Mouse (Mus musculus) large intestine, adult 2 months (tissue): Measurements from ENCODE around the gene Vmn1r183. TPM values are rescaled to one million over a fixed set of nuclear protein-coding genes. Genes with fewer than 3 reads are reported as not detected.
"Not testable (repeated sequence)": the region's sequence is repeated elsewhere in the genome, so short reads cannot be mapped to it uniquely, and the experiment has no call there.

Experiments
- DNase-seq: peaks from one replicate; pipeline ENCODE4 v3.0.0-alpha.2; 2012; ENCODE audit warnings: low read depth, low spot score
- WGBS: fragments of 180-500 bp; shearing (Covaris S2); methylation state at CpG from one replicate; pipeline ENCODE4 v1.1.7; 2018; 5-methylcytosine and 5-hydroxymethylcytosine counted together
- polyA plus RNA-seq: library from polyadenylated mRNA; depleted of rRNA; stranded (reverse); fragments of >200 nt; gene quantifications from 2 replicates; pipeline ENCODE4 v1.2.3, GENCODE M21; 2012; rRNA removed

The Vmn1r183 gene
- not detected in 2 replicates for polyA plus RNA-seq

DNA sequence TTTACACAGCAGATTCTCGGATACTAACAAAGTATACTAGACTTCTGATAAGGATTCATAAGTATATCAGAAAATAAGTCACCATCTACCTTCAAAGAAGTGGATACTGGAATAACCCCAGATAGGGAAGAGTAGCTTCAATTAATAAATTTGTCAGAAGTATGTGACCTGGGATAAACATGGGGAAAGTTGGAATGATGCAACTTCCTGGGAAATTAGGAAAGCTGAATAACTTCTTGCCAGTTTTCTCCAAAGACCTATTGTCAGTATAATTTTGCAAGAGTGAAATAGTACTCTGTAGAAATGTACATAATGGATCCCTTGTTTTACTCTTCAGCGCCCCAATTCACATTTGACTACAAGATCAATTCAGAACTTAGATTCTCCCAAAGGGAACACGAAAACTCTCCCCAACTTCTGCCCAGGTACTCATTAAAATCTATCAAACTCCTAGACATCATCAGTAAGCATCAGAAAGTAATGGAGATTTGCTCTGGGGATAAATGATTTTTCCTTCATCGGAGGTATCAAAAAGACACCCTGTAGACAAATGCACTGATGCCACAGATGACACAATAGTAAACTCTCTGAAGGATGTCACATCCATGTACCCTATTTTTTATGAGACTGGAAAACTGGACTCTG lies at the start of gene Vmn1r183:
Gene Vmn1r183 (plus strand): TSS at position 595 of the 645 bp plus-strand sequence.
- DNase-seq, result no peak
- WGBS, result 79% methylated on average over 4 of the region's 4 CpGs

DNA sequence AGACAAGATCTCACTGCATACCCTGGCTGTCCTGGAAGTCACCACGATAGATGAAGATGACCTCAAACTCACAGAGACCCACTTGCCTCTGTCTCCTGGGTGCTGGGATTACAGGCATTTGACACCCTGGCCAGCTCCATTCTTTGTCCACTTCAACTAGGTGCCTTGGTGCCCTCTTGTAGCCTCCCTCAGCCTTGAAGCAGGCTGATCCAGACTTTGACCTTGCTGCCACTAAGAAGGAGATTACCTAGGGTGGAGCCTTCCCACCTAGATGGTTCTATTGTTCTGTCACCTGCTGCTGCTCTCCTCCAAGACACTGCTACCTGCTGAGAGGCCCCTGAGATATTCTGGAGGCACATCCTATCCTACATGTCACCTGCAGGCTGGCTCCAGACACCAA lies 21.4 kb downstream of the Vmn1r183 start:
- DNase-seq, result not testable (repeated sequence)
- 13% methylated on average over 1 of the region's 1 CpGs for WGBS

DNA sequence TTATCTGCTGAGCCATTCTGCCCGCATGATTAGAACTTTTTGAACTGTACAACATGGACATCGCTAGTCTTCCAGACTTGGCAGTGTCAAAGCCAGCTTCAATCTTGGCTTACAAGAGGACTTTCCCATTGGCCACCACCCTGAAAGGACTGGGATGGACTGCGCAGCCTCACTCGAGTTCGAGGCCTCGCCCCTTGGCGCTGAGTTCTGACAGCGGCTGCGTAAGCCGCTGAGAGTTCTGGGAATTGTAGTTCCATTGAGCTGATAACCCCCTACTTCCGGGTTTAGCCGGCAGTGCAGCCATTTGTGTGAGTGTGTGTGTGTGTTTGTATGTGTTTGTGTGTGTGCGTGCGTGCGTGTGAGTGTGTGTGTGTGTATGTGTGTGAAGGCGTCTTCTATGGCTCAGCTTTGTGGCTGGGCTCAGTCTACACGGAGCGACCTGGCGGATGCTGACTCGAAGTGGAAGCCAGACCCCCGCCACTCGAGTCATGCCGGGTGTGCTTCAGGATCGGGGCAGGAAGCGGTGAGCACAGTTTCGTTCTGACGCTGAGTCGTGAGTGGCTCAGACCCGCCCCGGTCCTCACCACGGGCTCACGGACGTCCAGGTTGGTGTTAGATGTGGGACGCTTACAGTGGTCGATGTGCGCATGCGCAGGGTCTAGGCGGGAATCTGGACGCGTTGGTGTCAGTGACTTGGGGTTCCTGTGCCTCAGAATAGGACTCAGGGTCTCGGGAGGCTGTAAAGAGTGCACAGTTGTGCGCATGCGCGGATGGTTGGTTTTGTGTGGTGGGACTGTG lies 28.8 kb downstream of the Vmn1r183 start, which contains the start of gene Zfp180:
Gene Zfp180 (plus strand): TSS at position 291 of the 798 bp plus-strand sequence.
- peak; percentile 89 for DNase-seq
- WGBS, result 17% methylated on average over 44 of the region's 44 CpGs

DNA sequence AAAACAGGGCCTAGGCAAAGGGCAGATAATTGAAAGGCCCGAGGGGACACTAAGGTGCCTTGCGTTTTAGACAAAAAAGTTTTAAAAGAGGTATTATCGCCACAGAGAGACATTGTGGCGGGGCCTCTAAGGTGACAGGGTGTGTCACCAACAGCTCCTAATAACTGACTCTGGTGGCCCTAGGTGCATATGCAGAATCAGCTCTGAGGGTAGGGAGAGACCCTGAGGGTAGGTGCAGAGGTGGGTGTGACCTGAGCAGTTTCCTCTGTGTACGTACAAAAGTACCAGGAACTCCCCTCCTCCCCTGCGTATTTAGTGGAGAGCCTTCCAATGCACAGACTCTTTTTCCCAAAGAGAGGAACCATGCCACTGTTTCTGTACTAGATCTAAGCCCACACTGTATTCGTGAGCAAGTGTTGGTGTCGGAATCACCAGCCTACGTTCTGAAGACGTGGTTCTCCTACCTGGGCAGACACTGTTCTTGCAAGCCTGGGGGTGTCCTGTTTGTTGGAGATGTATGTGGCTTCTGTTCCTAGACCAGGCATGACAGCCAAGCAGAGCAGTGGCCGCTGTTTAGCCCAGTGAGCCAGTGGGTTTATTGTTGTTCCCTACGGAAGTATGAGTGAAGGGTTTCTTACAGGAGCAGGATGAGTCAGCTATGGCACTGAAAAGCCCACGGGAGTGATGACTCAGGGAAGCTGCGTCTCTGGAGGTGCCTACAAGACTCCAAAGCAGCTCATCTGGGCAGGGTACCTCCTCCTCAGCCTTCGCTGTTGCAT lies 29.6 kb downstream of the Vmn1r183 start:
- 15% methylated on average over 15 of the region's 15 CpGs for WGBS
- DNase-seq, result no peak

DNA sequence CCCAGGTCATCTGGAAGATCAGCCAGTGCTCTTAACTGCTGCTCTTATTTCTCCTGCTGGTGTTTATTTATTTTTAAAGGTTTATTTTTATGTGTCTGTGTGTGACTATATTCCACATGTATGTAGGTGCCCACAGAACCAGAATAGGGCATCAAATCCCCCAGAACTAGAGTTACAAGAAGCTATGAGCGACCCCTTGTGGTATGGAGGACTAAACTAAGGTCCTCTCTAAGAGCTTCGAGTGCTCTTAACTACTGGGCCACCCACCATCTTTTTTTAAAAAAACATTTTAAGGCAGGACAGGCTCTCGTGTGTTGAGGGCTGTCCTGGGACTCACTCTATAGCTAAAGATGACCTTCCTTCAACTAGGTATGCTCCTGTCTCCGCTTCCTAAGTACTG lies 33.8 kb downstream of the Vmn1r183 start:
- no peak for DNase-seq
- WGBS, result 94% methylated on average over 4 of the region's 4 CpGs

DNA sequence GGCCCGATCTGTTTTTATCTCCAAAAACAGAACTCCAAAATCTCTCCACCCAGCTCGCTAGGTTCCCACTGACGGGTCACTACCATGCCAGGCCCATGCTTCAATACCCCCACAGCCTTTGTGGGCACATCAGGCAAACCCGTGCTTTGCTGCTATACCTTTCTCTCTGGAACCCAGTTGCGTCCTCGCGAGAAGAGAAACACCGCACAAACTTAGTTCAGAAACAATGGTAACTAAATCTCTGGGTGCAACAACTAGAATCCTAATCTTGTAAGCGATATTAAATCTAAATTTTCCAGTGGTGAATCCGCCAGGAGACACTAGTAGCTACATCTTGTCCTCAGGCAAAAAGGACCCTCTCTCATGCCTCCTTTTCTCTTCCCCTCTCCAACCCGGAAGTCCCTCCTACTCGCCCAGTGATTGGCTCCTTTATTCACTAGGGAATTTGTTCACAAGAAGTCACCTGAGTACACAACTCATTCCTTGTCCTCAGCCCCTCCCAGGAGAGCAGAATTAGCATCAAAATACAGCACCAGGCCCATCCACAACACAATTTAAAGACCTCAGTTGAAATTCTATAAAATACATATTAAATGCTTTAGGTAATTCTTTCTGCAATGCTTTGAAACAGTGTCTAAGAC lies 34.6 kb downstream of the Vmn1r183 start:
- no peak for DNase-seq
- WGBS, result 96% methylated on average over 12 of the region's 12 CpGs

DNA sequence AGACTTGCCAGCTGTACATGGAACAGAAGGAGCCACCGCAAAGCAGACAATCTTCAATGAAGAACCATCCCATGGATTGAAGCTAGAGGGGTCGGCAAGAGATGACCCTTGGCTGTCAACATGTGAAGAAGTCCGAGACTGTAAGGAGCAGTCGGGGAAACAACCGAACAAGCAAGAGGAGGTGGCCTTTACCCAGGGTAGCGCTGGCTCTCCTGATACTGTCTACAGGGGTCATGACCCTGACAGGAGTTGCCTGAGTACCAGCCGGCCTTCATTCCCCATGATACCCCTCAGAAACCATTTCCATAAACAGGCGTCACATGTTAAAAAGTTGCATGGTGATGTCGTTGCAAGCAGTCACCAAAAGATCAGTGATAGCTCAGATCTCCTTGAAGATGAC lies 51.3 kb downstream of the Vmn1r183 start:
- no peak for DNase-seq
- 95% methylated on average over 9 of the region's 9 CpGs for WGBS

DNA sequence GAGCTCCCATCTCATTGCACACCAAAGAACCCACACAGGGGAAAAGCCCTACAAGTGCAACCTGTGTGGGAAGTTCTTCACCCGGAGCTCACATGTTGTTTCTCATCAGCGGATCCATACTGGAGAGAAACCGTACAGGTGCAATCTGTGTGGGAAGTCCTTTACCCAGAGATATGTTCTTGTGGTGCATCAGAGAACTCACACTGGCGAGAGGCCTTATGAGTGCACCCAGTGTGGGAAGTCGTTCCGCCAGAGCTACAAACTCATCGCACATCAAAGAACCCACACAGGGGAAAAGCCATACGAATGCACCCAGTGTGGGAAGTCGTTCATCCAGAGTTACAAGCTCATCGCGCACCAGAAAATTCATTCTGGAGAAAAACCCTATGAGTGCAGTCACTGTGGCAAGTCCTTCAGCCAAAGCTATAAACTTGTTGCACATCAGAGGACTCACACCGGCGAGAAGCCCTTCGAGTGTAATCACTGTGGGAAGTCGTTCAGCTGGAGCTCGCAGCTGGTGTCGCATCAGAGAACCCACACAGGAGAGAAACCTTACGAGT lies 52.2 kb downstream of the Vmn1r183 start:
- no peak for DNase-seq
- WGBS, result 95% methylated on average over 18 of the region's 18 CpGs

DNA sequence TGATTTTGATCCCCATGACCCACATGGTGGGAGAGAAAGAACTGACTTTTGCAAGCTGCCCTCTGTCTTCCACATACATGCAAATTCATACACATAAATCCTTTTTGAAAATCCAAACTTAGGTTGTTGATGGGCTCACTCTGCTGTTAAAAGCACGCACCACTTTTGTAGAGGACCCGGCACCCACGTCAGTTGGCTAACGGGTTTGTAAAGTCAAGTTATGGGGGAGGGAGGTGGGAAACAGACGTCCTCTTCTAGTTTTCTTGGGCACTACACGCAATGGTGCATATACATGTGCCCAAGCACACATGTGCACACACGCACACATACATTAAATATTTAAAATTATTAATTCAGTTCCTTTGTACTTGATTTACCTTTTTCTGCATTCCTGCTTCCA lies 57.8 kb downstream of the Vmn1r183 start:
- DNase-seq, result no peak
- 97% methylated on average over 7 of the region's 7 CpGs for WGBS

DNA sequence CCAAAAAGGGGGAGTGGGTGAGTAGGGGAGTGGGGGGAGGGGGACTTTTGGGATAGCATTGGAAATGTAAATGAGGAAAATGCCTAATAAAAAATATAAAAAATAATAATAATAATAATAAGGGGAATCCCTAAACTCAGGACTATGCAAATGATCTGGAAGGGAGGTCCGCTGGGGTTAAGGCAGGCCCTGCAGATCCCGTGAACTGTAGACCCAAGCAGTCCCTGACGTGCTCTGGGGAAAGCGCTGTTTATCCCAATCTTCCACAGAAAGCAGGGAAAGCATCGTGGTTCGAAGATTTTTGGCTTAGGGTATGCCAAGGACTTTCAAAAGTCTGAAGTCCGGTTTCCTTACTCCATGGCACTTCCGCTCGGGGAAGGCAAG lies 58.7 kb downstream of the Vmn1r183 start:
- DNase-seq, result no peak
- 8% methylated on average over 9 of the region's 9 CpGs for WGBS

DNA sequence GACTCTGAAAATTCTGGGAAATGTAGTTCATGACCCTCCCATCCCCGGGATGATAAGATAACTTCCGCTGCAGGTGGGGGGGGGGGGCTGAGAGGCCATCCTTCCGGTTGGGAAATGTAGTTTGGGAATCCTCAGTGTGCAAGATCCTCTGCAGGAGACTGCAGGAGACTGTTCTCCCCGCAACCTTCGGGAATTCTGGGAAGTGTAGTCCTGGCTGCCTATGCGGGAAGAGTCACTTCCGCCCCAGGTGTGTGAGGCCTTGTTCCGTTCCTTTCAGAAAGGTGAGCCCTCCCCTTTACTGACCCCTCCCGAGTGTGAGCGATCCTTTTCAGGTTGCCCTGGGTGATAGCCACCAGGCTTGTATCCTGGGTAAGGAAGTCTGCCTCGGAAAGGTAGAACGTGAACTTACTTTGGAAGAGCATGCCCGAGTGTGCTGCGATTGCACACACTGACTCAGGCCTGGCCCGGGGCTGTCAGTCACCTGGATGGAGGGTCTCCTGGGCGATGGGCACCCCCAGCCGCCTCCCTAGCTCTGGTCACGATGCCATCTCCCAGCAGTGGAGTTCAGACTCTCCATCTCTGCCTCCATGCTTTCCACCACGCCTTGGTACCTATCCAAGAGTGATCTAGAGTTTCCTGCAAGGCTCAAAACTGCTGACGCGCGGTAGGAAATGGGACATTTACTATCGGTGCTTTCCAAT lies 59.3 kb downstream of the Vmn1r183 start, which contains the start of gene Zfp112:
Gene Zfp112 (plus strand): TSS at position 159 of the 701 bp plus-strand sequence.
- DNase-seq, result peak; percentile 94

DNA sequence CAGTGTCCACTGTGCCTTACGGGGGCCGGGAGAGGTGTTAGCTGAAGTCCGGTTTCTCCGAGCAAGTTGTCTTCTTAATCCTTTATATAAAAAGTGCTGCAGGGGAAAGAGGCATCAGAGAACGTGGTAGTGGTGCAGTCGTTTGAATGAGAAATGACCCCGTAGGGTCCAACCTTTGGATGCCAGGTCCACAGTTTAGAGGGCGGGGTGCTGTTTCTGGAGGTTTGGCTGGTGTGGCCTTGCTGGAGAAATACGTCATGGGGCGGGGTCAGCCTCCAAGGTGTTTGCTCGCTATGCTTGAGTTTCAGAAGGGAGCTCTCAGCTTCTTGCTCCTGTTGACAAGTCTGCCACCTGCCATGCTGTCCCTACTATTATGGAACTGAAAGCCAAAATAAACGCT lies 59.9 kb downstream of the Vmn1r183 start:
- DNase-seq, result peak; percentile 87
- WGBS, result 5% methylated on average over 12 of the region's 12 CpGs

More for the DNA sequence above, 59.3 kb downstream of the Vmn1r183 start, which contains the start of gene Zfp112:
- 3% methylated on average over 23 of the region's 23 CpGs for WGBS

Other genes starting within 250 kb of the Vmn1r183 start
- gene Vmn1r175, start 242.6 kb upstream of the Vmn1r183 start, polyA plus RNA-seq, result not detected in 2 replicates
- gene Vmn1r176, start 215.9 kb upstream of the Vmn1r183 start, polyA plus RNA-seq, result not detected in 2 replicates
- not detected in 2 replicates for gene Vmn1r177, start 186.8 kb upstream of the Vmn1r183 start, polyA plus RNA-seq
- gene Vmn1r178, start 161.2 kb upstream of the Vmn1r183 start, polyA plus RNA-seq, result not detected in 2 replicates
- gene Vmn1r179, start 126.3 kb upstream of the Vmn1r183 start, polyA plus RNA-seq, result not detected in 2 replicates
- gene Vmn1r180, start 102.6 kb upstream of the Vmn1r183 start, polyA plus RNA-seq, result not detected in 2 replicates
- gene Vmn1r181, start 78.6 kb upstream of the Vmn1r183 start, polyA plus RNA-seq, result not detected in 2 replicates
- not detected in 2 replicates for gene V1rd19, start 51.6 kb upstream of the Vmn1r183 start, polyA plus RNA-seq
- 8.6 and 11.6 TPM in 2 replicates for gene Zfp180, start 28.7 kb downstream of the Vmn1r183 start, polyA plus RNA-seq
- 0.82 and 1.5 TPM in 2 replicates for gene Zfp112, start 59.1 kb downstream of the Vmn1r183 start, polyA plus RNA-seq
- gene Zfp235, start 80.9 kb downstream of the Vmn1r183 start, polyA plus RNA-seq, result 4.1 and 6.3 TPM in 2 replicates
- gene Zfp114, start 121.8 kb downstream of the Vmn1r183 start, polyA plus RNA-seq, result 0.33 TPM in 1 of 2 replicates, not detected in the other
- gene Zfp111, start 158.2 kb downstream of the Vmn1r183 start, polyA plus RNA-seq, result 1.2 and 2.1 TPM in 2 replicates
- 0.78 and 1.2 TPM in 2 replicates for gene Zfp109, start 184.3 kb downstream of the Vmn1r183 start, polyA plus RNA-seq
- gene Zfp108, start 201.5 kb downstream of the Vmn1r183 start, polyA plus RNA-seq, result 0.27 and 0.71 TPM in 2 replicates
- 1.0 and 1.3 TPM in 2 replicates for gene Zfp93, start 217.2 kb downstream of the Vmn1r183 start, polyA plus RNA-seq
- gene Zfp61, start 248.0 kb downstream of the Vmn1r183 start, polyA plus RNA-seq, result 3.8 and 4.1 TPM in 2 replicates